Mouse (Mus musculus) limb, embryonic 13.5 days (tissue): ENCODE data around the gene L3mbtl1. TPM values are rescaled to one million over a fixed set of nuclear protein-coding genes. Genes with fewer than 3 reads are reported as not detected.

Experiments used
- ATAC-seq: fragments of 200-750 bp; cut with Nextera tagmentation; 2 replicates; pipeline ENCODE4 v1.8.0; 2017; ENCODE audit warnings: low read depth, moderate number of reproducible peaks, moderate TSS enrichment; ENCODE audit not compliant: low FRiP score
- H3K27ac ChIP-seq: fragments of 300-500 bp; sonication (generic); 2 replicates; pipeline ENCODE4 v1.5.1; 2015; ENCODE audit warnings: inconsistent platforms, mild to moderate bottlenecking, moderate library complexity
- H3K27me3 ChIP-seq: fragments of 300-500 bp; sonication (generic); 2 replicates; pipeline ENCODE4 v1.6.1; 2015; ENCODE audit warnings: mild to moderate bottlenecking, inconsistent platforms
- H3K36me3 ChIP-seq: fragments of 300-500 bp; sonication (generic); 2 replicates; pipeline ENCODE4 v1.6.1; 2015; ENCODE audit warnings: inconsistent platforms, mild to moderate bottlenecking, moderate library complexity
- H3K4me1 ChIP-seq: fragments of 300-500 bp; sonication (generic); 2 replicates; pipeline ENCODE4 v1.6.1; 2015; ENCODE audit warnings: inconsistent platforms
- H3K4me2 ChIP-seq: fragments of 300-500 bp; sonication (generic); replicated peaks from 2 replicates; pipeline ENCODE4 v1.6.1; 2015; ENCODE audit warnings: inconsistent platforms, mild to moderate bottlenecking, moderate library complexity
- H3K4me3 ChIP-seq: fragments of 300-500 bp; sonication (generic); 2 replicates; pipeline ENCODE4 v1.5.1; 2015; ENCODE audit warnings: moderate library complexity, mild to moderate bottlenecking, inconsistent platforms
- H3K9ac ChIP-seq: fragments of 300-500 bp; sonication (generic); 2 replicates; pipeline ENCODE4 v1.6.1; 2015; ENCODE audit warnings: mild to moderate bottlenecking, inconsistent platforms
- H3K9me3 ChIP-seq: fragments of 300-500 bp; sonication (generic); 2 replicates; pipeline ENCODE4 v1.6.1; 2016; ENCODE audit warnings: inconsistent platforms
- WGBS: fragments of 180-500 bp; shearing (Covaris S2); methylation state at CpG from one replicate; pipeline ENCODE4 v1.1.7; 2015; 5-methylcytosine and 5-hydroxymethylcytosine counted together
- polyA plus RNA-seq: library from polyadenylated mRNA; unstranded; fragments of >200 nt; fragmentation: Nextera tagmentation; extraction: Ambion mirVana; gene quantifications from 2 replicates; pipeline ENCODE4 v1.2.1, GENCODE M21; 2015

The L3mbtl1 gene
- polyA plus RNA-seq, 1 experiment from 2014 or later: 0.20 TPM

GRCm38 (mm10) chr2:162976001-162976400, 32.7 kb downstream of the L3mbtl1 start:
- Histone ChIP-seq H3K4me2 (no peak overlapping the region), H3K4me1 (peaks cover 5% of the 10 kb centered on the region; the same call in 1 of the 2 replicates), H3K9me3 (no peaks in the 10 kb centered on the region), H3K27ac (no peak overlapping the region), H3K9ac (no peak overlapping the region), H3K4me3 (no peak overlapping the region), H3K36me3 (no peaks in the 10 kb centered on the region), H3K27me3 (no peaks in the 10 kb centered on the region)
- 74% methylated on average over 4 of the region's 4 CpGs for WGBS
- ATAC-seq: no peak

DNA sequence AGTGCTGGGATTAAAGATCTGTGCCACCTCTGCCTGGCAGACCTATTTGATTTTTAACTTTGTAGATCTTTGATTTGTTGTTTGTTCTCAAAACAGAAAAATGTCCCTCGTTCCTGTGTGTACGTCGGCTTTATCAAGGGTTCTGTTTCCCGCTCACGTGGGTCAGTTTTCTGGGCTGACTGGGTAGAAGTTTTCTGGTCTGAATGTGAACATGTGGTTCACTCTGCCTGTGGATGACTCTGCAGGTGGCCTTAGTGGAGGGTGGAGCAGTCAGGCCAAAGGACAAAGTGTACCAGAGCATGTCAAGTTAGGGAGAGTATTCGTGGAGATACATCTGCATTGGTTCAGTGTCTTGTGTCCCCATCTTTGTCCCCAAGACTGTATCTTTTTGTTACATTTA, 41.1 kb downstream of the L3mbtl1 start:
- Histone ChIP-seq H3K4me3 (no peak overlapping the region), H3K27me3 (no peaks in the 10 kb centered on the region), H3K36me3 (no peaks in the 10 kb centered on the region), H3K27ac (no peak overlapping the region), H3K9me3 (no peaks in the 10 kb centered on the region), H3K4me1 (peaks cover 5% of the 10 kb centered on the region; the same call in 1 of the 2 replicates), H3K4me2 (no peak overlapping the region), H3K9ac (no peak overlapping the region)
- no peak for ATAC-seq
- 89% methylated on average over 6 of the region's 6 CpGs for WGBS

DNA sequence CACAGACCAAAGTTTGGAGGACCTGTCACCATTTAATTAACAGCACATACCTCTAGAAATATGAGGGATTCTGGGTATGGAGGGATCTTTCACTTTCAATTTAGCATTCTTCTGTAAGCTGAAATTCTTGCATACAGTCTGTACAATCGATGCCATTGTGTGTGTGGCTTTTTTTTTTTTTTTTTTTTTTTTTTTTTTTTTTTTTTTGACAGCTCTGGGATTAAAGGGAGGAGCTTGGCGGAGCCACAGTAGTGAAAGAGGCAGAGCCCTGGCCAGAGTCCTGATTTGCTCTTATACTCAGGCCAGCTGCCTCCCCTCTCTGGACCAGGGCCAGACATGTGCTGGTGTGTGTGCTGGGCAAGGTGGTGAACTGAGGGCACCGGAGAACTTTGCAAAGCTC, 42.7 kb downstream of the L3mbtl1 start:
- 55% methylated on average over 3 of the region's 3 CpGs for WGBS
- no peak; the same call in 1 of the 2 replicates for ATAC-seq

DNA sequence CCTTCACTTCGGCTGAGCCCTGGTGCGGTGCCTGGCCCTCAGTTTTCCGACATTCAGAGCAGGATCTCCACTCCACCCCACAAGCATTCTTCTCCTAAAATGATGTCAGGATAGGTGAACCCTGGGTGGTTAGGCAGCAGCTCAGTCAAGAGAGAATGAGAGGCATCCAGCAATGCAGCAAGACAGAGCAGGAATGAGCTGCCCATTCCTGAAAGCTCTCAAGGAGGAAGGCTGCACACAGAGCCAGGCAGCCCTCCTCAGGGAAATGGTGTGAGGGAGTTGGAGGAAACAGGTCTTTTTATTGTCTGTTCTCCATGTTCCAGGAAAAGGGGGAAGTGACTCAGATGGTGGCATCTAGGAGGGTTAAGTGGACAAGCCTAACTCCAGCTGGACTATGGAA, 43.5 kb downstream of the L3mbtl1 start:
- no peak for ATAC-seq
- Histone ChIP-seq H3K27me3 (no peaks in the 10 kb centered on the region), H3K4me3 (no peak overlapping the region), H3K27ac (no peak overlapping the region), H3K9ac (no peak overlapping the region), H3K4me2 (no peak overlapping the region), H3K36me3 (no peaks in the 10 kb centered on the region), H3K4me1 (peaks cover 5% of the 10 kb centered on the region; the same call in 1 of the 2 replicates), H3K9me3 (no peaks in the 10 kb centered on the region)
- WGBS: 86% methylated on average over 3 of the region's 3 CpGs

More for the DNA sequence above, 42.7 kb downstream of the L3mbtl1 start:
- Histone ChIP-seq H3K4me2 (no peak overlapping the region), H3K4me1 (peaks cover 5% of the 10 kb centered on the region; the same call in 1 of the 2 replicates), H3K36me3 (no peaks in the 10 kb centered on the region), H3K9ac (no peak overlapping the region), H3K4me3 (no peak overlapping the region), H3K9me3 (no peaks in the 10 kb centered on the region), H3K27ac (no peak overlapping the region), H3K27me3 (no peaks in the 10 kb centered on the region)

- H3K9ac ChIP-seq: no peak within 1 kb of the TSS
- no peaks in the 10 kb centered on the region for H3K9me3 ChIP-seq
- ATAC-seq: no peak
- no peak within 1 kb of the TSS for H3K4me3 ChIP-seq
- no peaks in the 10 kb centered on the region for H3K27me3 ChIP-seq
- H3K4me1 ChIP-seq: peaks cover 5% of the 10 kb centered on the region; the same call in 1 of the 2 replicates
- no peaks in the 10 kb centered on the region for H3K36me3 ChIP-seq
- 62% methylated on average over 8 of the region's 8 CpGs for WGBS
- no peak within 1 kb of the TSS for H3K4me2 ChIP-seq
- H3K27ac ChIP-seq: no peak within 1 kb of the TSS
These were observed 43.9 kb downstream of the L3mbtl1 start, which contains the start of gene Sgk2 for GRCm38 (mm10) chr2:162987218-162987617. TSS of gene Sgk2 (plus strand) at chr2:162987330.

- Histone ChIP-seq H3K27me3 (no peaks in the 10 kb centered on the region), H3K4me2 (no peak overlapping the region), H3K9ac (no peak overlapping the region), H3K9me3 (no peaks in the 10 kb centered on the region), H3K4me1 (peaks cover 5% of the 10 kb centered on the region; the same call in 1 of the 2 replicates), H3K36me3 (no peaks in the 10 kb centered on the region), H3K4me3 (no peak overlapping the region), H3K27ac (no peak overlapping the region)
- WGBS: 80% methylated on average over 4 of the region's 4 CpGs
- no peak for ATAC-seq
These were observed 45.0 kb downstream of the L3mbtl1 start for GRCm38 (mm10) chr2:162988235-162988634.

- H3K9me3 ChIP-seq: no peaks in the 10 kb centered on the region
- no peak overlapping the region for H3K9ac ChIP-seq
- H3K36me3 ChIP-seq: no peaks in the 10 kb centered on the region
- 44% methylated on average over 6 of the region's 6 CpGs for WGBS
- H3K4me1 ChIP-seq: no peaks in the 10 kb centered on the region
- no peak for ATAC-seq
- no peak overlapping the region for H3K4me2 ChIP-seq
- H3K4me3 ChIP-seq: no peak overlapping the region
- no peak overlapping the region for H3K27ac ChIP-seq
- no peaks in the 10 kb centered on the region for H3K27me3 ChIP-seq
These were observed 48.3 kb downstream of the L3mbtl1 start for GRCm38 (mm10) chr2:162991394-162992083.

- no peak for ATAC-seq
These were observed 48.8 kb downstream of the L3mbtl1 start for GRCm38 (mm10) chr2:162992084-162992437.

GRCm38 (mm10) chr2:162993881-162994616, 50.8 kb downstream of the L3mbtl1 start:
- no peak overlapping the region for H3K27ac ChIP-seq
- 77% methylated on average over 9 of the region's 9 CpGs for WGBS
- no peak for ATAC-seq

More at GRCm38 (mm10) chr2:162992084-162992437, 48.8 kb downstream of the L3mbtl1 start:
- H3K36me3 ChIP-seq: no peaks in the 10 kb centered on the region
- H3K9me3 ChIP-seq: no peaks in the 10 kb centered on the region
- H3K9ac ChIP-seq: no peak overlapping the region
- no peak overlapping the region for H3K4me2 ChIP-seq
- H3K4me1 ChIP-seq: no peaks in the 10 kb centered on the region
- H3K27me3 ChIP-seq: no peaks in the 10 kb centered on the region
- H3K4me3 ChIP-seq: no peak overlapping the region
- no peak overlapping the region for H3K27ac ChIP-seq

GRCm38 (mm10) chr2:162998528-162999230, 55.4 kb downstream of the L3mbtl1 start:
- 35% methylated on average over 18 of the region's 18 CpGs for WGBS
- H3K9me3 ChIP-seq: no peaks in the 10 kb centered on the region
- no peaks in the 10 kb centered on the region; the same call in 1 of the 2 replicates for H3K27me3 ChIP-seq
- H3K27ac ChIP-seq: no peak overlapping the region
- ATAC-seq: peak; percentile 79
- H3K4me3 ChIP-seq: peak overlapping the region; percentile 15; the same call in 1 of the 2 replicates
- peak overlapping the region; percentile 55 for H3K4me2 ChIP-seq
- 0 out of 2 replicates have a peak overlapping the region, but pooled peaks have one; percentile 19 for H3K9ac ChIP-seq
- H3K4me1 ChIP-seq: no peaks in the 10 kb centered on the region
- H3K36me3 ChIP-seq: no peaks in the 10 kb centered on the region

More at GRCm38 (mm10) chr2:162993881-162994616, 50.8 kb downstream of the L3mbtl1 start:
- no peaks in the 10 kb centered on the region for H3K36me3 ChIP-seq
- no peaks in the 10 kb centered on the region for H3K4me1 ChIP-seq
- no peak overlapping the region for H3K4me2 ChIP-seq
- H3K9ac ChIP-seq: no peak overlapping the region
- no peak overlapping the region for H3K4me3 ChIP-seq
- H3K27me3 ChIP-seq: no peaks in the 10 kb centered on the region
- H3K9me3 ChIP-seq: no peaks in the 10 kb centered on the region

DNA sequence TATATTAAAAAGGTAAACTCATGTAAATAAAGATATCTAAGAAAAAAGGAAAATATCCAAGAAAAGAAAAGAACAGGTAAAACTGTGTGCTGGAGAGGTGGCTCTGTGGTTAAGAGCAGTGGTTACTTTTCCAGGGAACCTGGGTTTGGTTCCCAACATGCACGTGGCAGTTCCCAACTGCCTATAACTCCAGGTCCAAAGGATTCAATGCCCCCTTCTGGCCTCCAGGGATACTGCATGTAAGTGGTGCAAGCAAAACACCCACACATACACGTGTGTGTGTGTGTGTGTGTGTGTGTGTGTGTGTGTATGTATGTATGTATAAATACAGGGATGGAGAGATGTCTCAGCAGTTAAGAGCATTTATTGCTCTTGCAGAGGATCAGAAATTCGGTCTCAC, 56.5 kb downstream of the L3mbtl1 start:
- 29% methylated on average over 3 of the region's 3 CpGs for WGBS
- ATAC-seq: no peak

DNA sequence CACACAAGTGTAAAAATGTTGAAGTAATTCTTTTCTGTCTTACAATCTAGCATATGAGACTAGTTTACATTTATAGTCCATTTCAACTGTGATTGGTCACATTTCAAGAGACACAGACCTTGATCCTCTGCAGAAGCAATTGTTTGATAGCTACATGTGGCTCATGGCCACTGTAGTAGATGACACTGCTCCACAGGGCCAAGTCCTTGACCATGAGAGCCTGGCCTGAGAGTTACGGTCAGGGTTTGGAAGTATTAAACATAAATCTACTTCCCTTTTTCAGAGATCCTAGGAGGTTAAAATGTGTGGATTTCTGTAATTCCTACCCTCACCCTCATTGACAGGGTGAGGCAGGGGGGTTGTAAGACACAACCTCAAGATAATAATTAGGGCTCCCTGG, 57.8 kb downstream of the L3mbtl1 start:
- Histone ChIP-seq H3K9me3 (no peaks in the 10 kb centered on the region), H3K4me1 (no peaks in the 10 kb centered on the region), H3K36me3 (no peaks in the 10 kb centered on the region), H3K4me2 (no peak overlapping the region), H3K27me3 (no peaks in the 10 kb centered on the region; the same call in 1 of the 2 replicates), H3K9ac (no peak overlapping the region), H3K27ac (no peak overlapping the region), H3K4me3 (no peak overlapping the region)
- WGBS: 87% methylated on average over 1 of the region's 1 CpGs
- ATAC-seq: no peak

More for the DNA sequence above, 56.5 kb downstream of the L3mbtl1 start:
- Histone ChIP-seq H3K27me3 (no peaks in the 10 kb centered on the region; the same call in 1 of the 2 replicates), H3K4me1 (no peaks in the 10 kb centered on the region), H3K9ac (no peak overlapping the region), H3K9me3 (no peaks in the 10 kb centered on the region), H3K27ac (no peak overlapping the region), H3K36me3 (no peaks in the 10 kb centered on the region), H3K4me2 (no peak overlapping the region), H3K4me3 (no peak overlapping the region)
